Mouse (Mus musculus) large intestine, adult 2 months (tissue): ENCODE data around the gene 1520401A03Rik. TPM values are rescaled to one million over a fixed set of nuclear protein-coding genes. Genes with fewer than 3 reads are reported as not detected.

Source experiments
- DNase-seq: peaks from one replicate; pipeline ENCODE4 v3.0.0-alpha.2; 2012; ENCODE audit warnings: low read depth, low spot score
- WGBS: fragments of 180-500 bp; shearing (Covaris S2); methylation state at CpG from one replicate; pipeline ENCODE4 v1.1.7; 2018; 5-methylcytosine and 5-hydroxymethylcytosine counted together
- polyA plus RNA-seq: library from polyadenylated mRNA; depleted of rRNA; stranded (reverse); fragments of >200 nt; gene quantifications from 2 replicates; pipeline ENCODE4 v1.2.3, GENCODE M21; 2012; rRNA removed

1520401A03Rik gene
- polyA plus RNA-seq, 1 experiment: 0.02 TPM

GRCm38 (mm10) chr17:23675127-23675526, 47.5 kb downstream of the 1520401A03Rik start:
- DNase-seq: no peak
- WGBS: 24% methylated on average over 5 of the region's 5 CpGs

DNA sequence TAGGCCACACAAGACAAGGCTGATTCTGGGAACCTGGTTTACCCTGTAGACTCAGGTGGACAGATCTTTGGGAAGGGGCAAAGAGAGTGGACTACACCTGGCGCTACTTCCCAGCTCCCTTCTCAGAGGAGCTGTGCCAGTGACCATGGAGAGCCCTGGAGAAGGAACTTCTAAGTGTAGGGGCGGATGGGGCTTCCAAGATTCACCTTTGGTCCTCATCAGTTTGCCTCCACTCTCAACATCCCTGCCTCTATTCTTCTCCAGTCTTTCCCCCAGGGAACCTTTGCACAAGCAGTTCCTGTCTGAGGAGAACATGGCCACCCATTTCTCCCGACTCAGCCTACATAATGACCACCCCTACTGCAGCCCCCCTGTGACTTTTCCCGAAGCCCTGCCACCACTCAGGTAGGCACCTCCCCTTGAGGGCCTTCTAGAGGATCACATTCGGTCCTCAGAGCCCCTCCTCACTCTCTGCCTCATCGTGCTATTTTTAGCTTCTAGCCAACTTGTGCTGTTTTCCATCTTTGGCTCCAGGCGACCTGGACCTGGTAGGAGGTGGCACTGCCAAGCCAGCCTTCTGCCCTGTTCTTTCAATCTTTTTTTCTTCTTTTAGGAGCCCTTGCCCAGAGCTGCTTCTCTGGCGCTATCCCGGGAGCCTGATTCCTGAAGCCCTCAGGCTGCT, 48.2 kb downstream of the 1520401A03Rik start:
- 32% methylated on average over 9 of the region's 9 CpGs for WGBS
- no peak for DNase-seq

- WGBS: under 1% methylated on average over 45 of the region's 45 CpGs
- DNase-seq: peak; percentile 91
Observed at GRCm38 (mm10) chr17:23673424-23674073, 49.0 kb downstream of the 1520401A03Rik start, which contains the start of the genes Hcfc1r1 and Thoc6. TSS of gene Hcfc1r1 (plus strand) at chr17:23673596. TSS of gene Thoc6 (minus strand) at chr17:23673882.

GRCm38 (mm10) chr17:23672761-23673160, 49.8 kb downstream of the 1520401A03Rik start:
- no peak for DNase-seq
- WGBS: 31% methylated on average over 3 of the region's 3 CpGs

DNA sequence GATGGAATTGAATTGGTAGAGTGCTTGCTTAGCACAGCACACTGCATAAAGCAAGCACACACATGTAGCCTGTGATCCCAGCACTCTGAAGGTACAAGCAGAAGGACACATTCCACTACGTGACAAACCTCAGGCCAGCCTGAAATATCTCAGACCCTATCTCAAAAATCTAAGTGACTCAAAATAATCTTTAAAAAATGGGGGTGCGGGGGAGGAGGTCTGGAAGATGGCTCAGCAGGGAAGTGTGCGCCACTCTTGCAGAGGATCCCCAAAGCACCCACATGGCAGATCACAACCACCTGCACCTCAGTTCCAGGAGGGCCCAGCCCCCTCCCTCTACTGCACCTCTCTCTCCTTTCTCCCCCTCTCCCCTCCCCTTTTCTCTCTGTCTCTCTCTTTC, 51.1 kb downstream of the 1520401A03Rik start:
- no peak for DNase-seq
- WGBS: 93% methylated on average over 3 of the region's 3 CpGs

- 91% methylated on average over 7 of the region's 7 CpGs for WGBS
- no peak for DNase-seq
Observed at GRCm38 (mm10) chr17:23670516-23671074, 52.0 kb downstream of the 1520401A03Rik start.

GRCm38 (mm10) chr17:23665511-23665910, 57.1 kb downstream of the 1520401A03Rik start:
- WGBS: 89% methylated on average over 14 of the region's 14 CpGs
- no peak for DNase-seq

DNA sequence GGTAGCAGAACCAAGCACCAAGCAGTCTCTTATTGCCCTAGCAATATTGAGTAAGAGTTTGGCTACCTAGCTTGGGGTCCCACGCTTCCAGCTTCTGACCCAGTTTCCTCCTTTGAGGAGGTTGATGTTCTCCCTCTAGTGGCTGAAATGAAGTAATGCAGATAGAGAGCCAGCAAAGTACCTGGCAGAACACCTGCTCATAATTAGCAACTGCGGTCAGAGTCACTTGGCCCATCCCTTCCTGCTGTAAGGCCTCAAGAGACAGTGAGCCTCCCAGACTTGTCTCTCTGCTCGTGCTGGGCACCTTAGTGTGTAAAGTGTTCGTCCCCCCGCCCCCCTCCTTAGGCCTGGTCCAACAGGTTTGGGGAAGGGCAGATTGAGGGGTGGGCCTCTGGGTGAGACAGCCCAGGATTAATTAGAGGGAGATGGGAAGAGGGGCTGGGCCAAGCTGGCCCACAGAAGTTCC, 58.0 kb downstream of the 1520401A03Rik start:
- 9% methylated on average over 5 of the region's 5 CpGs for WGBS
- DNase-seq: no peak

DNA sequence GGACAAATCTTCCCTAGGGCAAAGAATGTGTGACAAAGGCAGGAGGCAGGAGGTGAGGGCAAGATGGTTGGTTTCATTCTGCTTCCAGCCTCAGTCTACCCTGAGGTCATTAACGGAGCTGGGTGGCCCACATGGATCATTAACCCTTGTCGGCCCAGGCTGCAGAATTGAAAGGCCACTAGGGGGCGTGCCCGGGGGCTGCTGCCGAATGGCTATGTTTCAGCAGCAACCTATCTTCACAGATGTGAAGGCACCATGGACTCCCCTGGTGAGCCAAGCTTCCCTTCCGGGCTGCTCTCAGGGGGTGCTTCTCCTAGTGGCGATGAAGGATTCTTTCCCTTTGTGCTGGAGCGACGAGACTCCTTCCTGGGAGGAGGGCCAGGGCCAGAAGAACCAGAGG, 61.1 kb downstream of the 1520401A03Rik start:
- no peak for DNase-seq
- WGBS: 13% methylated on average over 9 of the region's 9 CpGs

DNA sequence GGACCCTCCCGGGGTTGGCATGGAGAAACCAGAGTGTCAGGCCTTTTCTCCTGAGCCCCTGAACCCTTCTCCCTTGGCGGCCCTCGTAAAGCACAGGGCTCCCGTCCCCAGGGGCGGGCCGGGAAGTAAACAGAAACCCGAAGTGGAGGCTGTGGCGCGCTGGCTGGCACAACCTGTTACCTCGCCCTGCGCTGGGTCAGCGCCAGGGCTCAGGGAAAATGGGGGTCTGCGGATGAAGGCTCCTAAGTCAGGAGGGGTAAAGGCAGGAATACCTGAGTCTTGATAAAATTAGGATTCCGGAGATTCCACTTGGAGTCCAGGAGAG, 61.7 kb downstream of the 1520401A03Rik start:
- WGBS: 1% methylated on average over 14 of the region's 14 CpGs
- no peak for DNase-seq

- WGBS: 4% methylated on average over 27 of the region's 27 CpGs
Observed at GRCm38 (mm10) chr17:23660117-23660875, 62.3 kb downstream of the 1520401A03Rik start, which contains the start of gene Bicdl2. TSS of gene Bicdl2 (plus strand) at chr17:23660506.

GRCm38 (mm10) chr17:23658450-23658849, 64.1 kb downstream of the 1520401A03Rik start:
- 75% methylated on average over 3 of the region's 3 CpGs for WGBS
- no peak for DNase-seq

More at GRCm38 (mm10) chr17:23660117-23660875, 62.3 kb downstream of the 1520401A03Rik start, which contains the start of gene Bicdl2:
- peak; percentile 69 for DNase-seq

Other genes starting within 250 kb of the 1520401A03Rik start
- gene Vmn2r117, start 243.1 kb downstream of the 1520401A03Rik start, polyA plus RNA-seq: not detected in 2 replicates
- gene Zfp213, start 158.5 kb downstream of the 1520401A03Rik start, polyA plus RNA-seq: 10.6 and 11.2 TPM in 2 replicates
- 4.4 and 5.5 TPM in 2 replicates for gene Zfp13, start 123.3 kb downstream of the 1520401A03Rik start, polyA plus RNA-seq
- gene Zscan10, start 121.9 kb downstream of the 1520401A03Rik start, polyA plus RNA-seq: not detected in 2 replicates
- 0.41 and 0.67 TPM in 2 replicates for gene Mmp25, start 77.5 kb downstream of the 1520401A03Rik start, polyA plus RNA-seq
- 6.1 and 6.4 TPM in 2 replicates for gene Bicdl2, start 62.3 kb downstream of the 1520401A03Rik start, polyA plus RNA-seq
- 197 and 204 TPM in 2 replicates for gene Hcfc1r1, start 49.2 kb downstream of the 1520401A03Rik start, polyA plus RNA-seq
- gene Thoc6, start 48.9 kb downstream of the 1520401A03Rik start, polyA plus RNA-seq: 27.1 and 28.7 TPM in 2 replicates
- gene Tnfrsf12a, start 45.3 kb downstream of the 1520401A03Rik start, polyA plus RNA-seq: 8.1 and 8.4 TPM in 2 replicates
- not detected in 2 replicates for gene Cldn6, start 43.5 kb downstream of the 1520401A03Rik start, polyA plus RNA-seq
- 0.15 TPM in 1 of 2 replicates, not detected in the other for gene Cldn9, start 38.8 kb downstream of the 1520401A03Rik start, polyA plus RNA-seq
- gene Pkmyt1, start 3.6 kb upstream of the 1520401A03Rik start, polyA plus RNA-seq: 41.2 and 45.7 TPM in 2 replicates
- gene Paqr4, start 18.1 kb upstream of the 1520401A03Rik start, polyA plus RNA-seq: 155 and 162 TPM in 2 replicates
- 3.1 and 3.5 TPM in 2 replicates for gene Kremen2, start 23.1 kb upstream of the 1520401A03Rik start, polyA plus RNA-seq
- 27.3 and 34.9 TPM in 2 replicates for gene Flywch1, start 48.8 kb upstream of the 1520401A03Rik start, polyA plus RNA-seq
- 4.5 and 6.5 TPM in 2 replicates for gene Flywch2, start 63.3 kb upstream of the 1520401A03Rik start, polyA plus RNA-seq
- gene Srrm2, start 67.7 kb upstream of the 1520401A03Rik start, polyA plus RNA-seq: 284 and 419 TPM in 2 replicates
- gene Elob, start 106.4 kb upstream of the 1520401A03Rik start, polyA plus RNA-seq: 771 and 864 TPM in 2 replicates
- gene Prss33, start 113.3 kb upstream of the 1520401A03Rik start, polyA plus RNA-seq: 0.09 and 0.58 TPM in 2 replicates
- gene Prss32, start 121.1 kb upstream of the 1520401A03Rik start, polyA plus RNA-seq: 495 and 577 TPM in 2 replicates
- 1.8 and 3.3 TPM in 2 replicates for gene Prss41, start 121.4 kb upstream of the 1520401A03Rik start, polyA plus RNA-seq
- not detected in 2 replicates for gene Prss21, start 145.3 kb upstream of the 1520401A03Rik start, polyA plus RNA-seq
- not detected in 2 replicates for gene Dcpp1, start 158.1 kb upstream of the 1520401A03Rik start, polyA plus RNA-seq
- not detected in 2 replicates for gene Dcpp2, start 158.1 kb upstream of the 1520401A03Rik start, polyA plus RNA-seq
- gene Dcpp3, start 194.7 kb upstream of the 1520401A03Rik start, polyA plus RNA-seq: not detected in 2 replicates
- not detected in 2 replicates for gene Sbp, start 218.9 kb upstream of the 1520401A03Rik start, polyA plus RNA-seq
- gene Sbpl, start 232.5 kb upstream of the 1520401A03Rik start, polyA plus RNA-seq: not detected in 2 replicates